Mouse (Mus musculus): Measurements from ENCODE around the gene Fras1. TPM values are rescaled to one million over a fixed set of nuclear protein-coding genes. Genes with fewer than 3 reads are reported as not detected.

Gene Fras1
- polyA plus RNA-seq, 1 experiment from 2014 or later = 10.8 TPM

Other genes starting within 250 kb of the Fras1 start
- gene Cnot6l, start 209.8 kb upstream of the Fras1 start, polyA plus RNA-seq (2016; fragmentation: Nextera tagmentation; extraction: Ambion mirVana) = 13.8 and 16.6 TPM in 2 replicates
- 22.0 and 22.3 TPM in 2 replicates for gene Mrpl1, start 164.5 kb upstream of the Fras1 start, polyA plus RNA-seq (2016; fragmentation: Nextera tagmentation; extraction: Ambion mirVana)

Data from forebrain, embryonic 12.5 days (tissue).